Mouse (Mus musculus): Measurements from ENCODE around the gene Vmn1r157. TPM values are rescaled to one million over a fixed set of nuclear protein-coding genes. Genes with fewer than 3 reads are reported as not detected.
"Not testable (repeated sequence)": the region's sequence is repeated elsewhere in the genome, so short reads cannot be mapped to it uniquely, and the experiment has no call there.

Vmn1r157 gene
- not detected in 2 replicates for total RNA-seq (2015)
- not detected in 2 replicates for total RNA-seq (2017)

GRCm38 (mm10) chr7:22761397-22761796 lies at the start of gene Vmn1r157:
Gene Vmn1r157 (plus strand): TSS chr7:22761697.
- not testable (repeated sequence) for ATAC-seq (replicated peaks; ENCODE audit: poor library complexity)

- ATAC-seq (replicated peaks; ENCODE audit: poor library complexity): not testable (repeated sequence)
These were observed 41.9 kb upstream of the Vmn1r157 start, which contains the start of gene Gm4567 for GRCm38 (mm10) chr7:22719610-22720009. Gene Gm4567 (minus strand): TSS chr7:22719710.

- not testable (repeated sequence) for ATAC-seq (replicated peaks; ENCODE audit: poor library complexity)
These were observed 14.5 kb downstream of the Vmn1r157 start for GRCm38 (mm10) chr7:22775981-22776380.

- ATAC-seq (replicated peaks; ENCODE audit: poor library complexity): not testable (repeated sequence)
These were observed 29.2 kb downstream of the Vmn1r157 start, which contains the start of gene Vmn1r158 for GRCm38 (mm10) chr7:22790682-22791081. Gene Vmn1r158 (minus strand): TSS chr7:22790782.

Other genes with a start within 250 kb of the Vmn1r157 start
- gene Vmn1r152, start 238.7 kb upstream of the Vmn1r157 start, total RNA-seq (2015): not detected in 2 replicates
- not detected in 2 replicates for gene Vmn1r152, start 238.7 kb upstream of the Vmn1r157 start, total RNA-seq (2017)
- not detected in 2 replicates for gene Gm8677, start 226.8 kb upstream of the Vmn1r157 start, total RNA-seq (2015)
- gene Gm8677, start 226.8 kb upstream of the Vmn1r157 start, total RNA-seq (2017): not detected in 2 replicates
- gene Gm4201, start 196.4 kb upstream of the Vmn1r157 start, total RNA-seq (2015): not detected in 2 replicates
- gene Gm4201, start 196.4 kb upstream of the Vmn1r157 start, total RNA-seq (2017): not detected in 2 replicates
- gene Gm4565, start 173.6 kb upstream of the Vmn1r157 start, total RNA-seq (2015): not detected in 2 replicates
- not detected in 2 replicates for gene Gm4565, start 173.6 kb upstream of the Vmn1r157 start, total RNA-seq (2017)
- not detected in 2 replicates for gene Vmn1r155, start 103.7 kb upstream of the Vmn1r157 start, total RNA-seq (2015)
- not detected in 2 replicates for gene Vmn1r155, start 103.7 kb upstream of the Vmn1r157 start, total RNA-seq (2017)
- gene Gm8693, start 69.4 kb upstream of the Vmn1r157 start, total RNA-seq (2015): not detected in 2 replicates
- gene Gm8693, start 69.4 kb upstream of the Vmn1r157 start, total RNA-seq (2017): not detected in 2 replicates
- not detected in 2 replicates for gene Gm4567, start 42.0 kb upstream of the Vmn1r157 start, total RNA-seq (2015)
- gene Gm4567, start 42.0 kb upstream of the Vmn1r157 start, total RNA-seq (2017): not detected in 2 replicates
- not detected in 2 replicates for gene Vmn1r158, start 29.1 kb downstream of the Vmn1r157 start, total RNA-seq (2015)
- not detected in 2 replicates for gene Vmn1r158, start 29.1 kb downstream of the Vmn1r157 start, total RNA-seq (2017)
- gene Vmn1r159, start 81.9 kb downstream of the Vmn1r157 start, total RNA-seq (2015): not detected in 2 replicates
- not detected in 2 replicates for gene Vmn1r159, start 81.9 kb downstream of the Vmn1r157 start, total RNA-seq (2017)
- not detected in 2 replicates for gene Vmn1r160, start 109.5 kb downstream of the Vmn1r157 start, total RNA-seq (2015)
- gene Vmn1r160, start 109.5 kb downstream of the Vmn1r157 start, total RNA-seq (2017): not detected in 2 replicates
- not detected in 2 replicates for gene Gm4214, start 223.0 kb downstream of the Vmn1r157 start, total RNA-seq (2015)
- not detected in 2 replicates for gene Gm4214, start 223.0 kb downstream of the Vmn1r157 start, total RNA-seq (2017)

All from megakaryocyte progenitor cell, adult 5-6 weeks (primary cell).